Comparison of ENCODE assay signal across 10 mouse cellular contexts in genomic region chr17:48700591-48700990, GRCm38 (mm10).
DNase-seq lines count a peak whose midpoint lies in the region; ATAC-seq and TF ChIP-seq lines count a peak whose summit lies in the region.
"Had no signal": no experiment of that assay in that cellular context is flagged by ENCODE, and none has a peak within 500 bp of the region (broad histone marks: within the 10 kb centered on the region; RNA-seq: fewer than 3 reads in every experiment).

No protein-coding gene starts in this region.

- peak; percentile 18 for DNase-seq in neural tube, embryonic 10.5 days (ENCODE audit: extremely low spot score, low spot score)
- peak; percentile 45 for DNase-seq in embryo, embryonic 10.5 days (ENCODE audit: low spot score)
- peak; percentile 22 for DNase-seq in retina, postnatal 1 day
- no peak for DNase-seq in cerebellum, adult 11 months
- DNase-seq: layer of hippocampus, adult 9-11 months had no signal

- no peaks in the 10 kb centered on the region for H3K4me1 ChIP-seq in intestine, postnatal 0 days (replicated peaks; ENCODE audit: control insufficient read depth, insufficient read depth, low read length)
- no peaks in the 10 kb centered on the region for H3K4me1 ChIP-seq in intestine, embryonic 15.5 days (replicated peaks)
- no peaks in the 10 kb centered on the region for H3K4me1 ChIP-seq in neural tube, embryonic 15.5 days
- H3K4me1 ChIP-seq: lung, embryonic 15.5 days had no signal

- H3K27me3 ChIP-seq in intestine, postnatal 0 days (replicated peaks; ENCODE audit: control insufficient read depth, insufficient read depth, low read length): no peaks in the 10 kb centered on the region
- H3K27me3 ChIP-seq in intestine, embryonic 15.5 days (replicated peaks): no peaks in the 10 kb centered on the region
- no peaks in the 10 kb centered on the region for H3K27me3 ChIP-seq in neural tube, embryonic 15.5 days (replicated peaks)
- H3K27me3 ChIP-seq: lung, embryonic 15.5 days had no signal

- H3K36me3 ChIP-seq in intestine, postnatal 0 days (ENCODE audit: control insufficient read depth, insufficient read depth): no peaks in the 10 kb centered on the region
- H3K36me3 ChIP-seq in intestine, embryonic 15.5 days: no peaks in the 10 kb centered on the region
- no peaks in the 10 kb centered on the region for H3K36me3 ChIP-seq in neural tube, embryonic 15.5 days
- H3K36me3 ChIP-seq: lung, embryonic 15.5 days had no signal

- no peaks in the 10 kb centered on the region for H3K9me3 ChIP-seq in intestine, postnatal 0 days (ENCODE audit: control insufficient read depth)
- no peaks in the 10 kb centered on the region for H3K9me3 ChIP-seq in intestine, embryonic 15.5 days
- H3K9me3 ChIP-seq in neural tube, embryonic 15.5 days (replicated peaks): peaks cover 4% of the 10 kb centered on the region; the same call in 1 of the 2 replicates
- H3K9me3 ChIP-seq: lung, embryonic 15.5 days had no signal

- no peak overlapping the region for H3K27ac ChIP-seq in intestine, postnatal 0 days (ENCODE audit: low read depth, low read length)
- no peak overlapping the region for H3K27ac ChIP-seq in intestine, embryonic 15.5 days
- H3K27ac ChIP-seq in neural tube, embryonic 15.5 days (replicated peaks): no peak overlapping the region
- H3K27ac ChIP-seq: lung, embryonic 15.5 days had no signal

- no peak overlapping the region for H3K9ac ChIP-seq in intestine, postnatal 0 days (ENCODE audit: low read depth, low read length)
- H3K9ac ChIP-seq in intestine, embryonic 15.5 days: no peak overlapping the region
- H3K9ac ChIP-seq in neural tube, embryonic 15.5 days (replicated peaks): no peak overlapping the region
- H3K9ac ChIP-seq: lung, embryonic 15.5 days had no signal

- WGBS in intestine, postnatal 0 days: 24% methylated on average over 10 of the region's 10 CpGs
- WGBS in intestine, embryonic 15.5 days: 30% methylated on average over 10 of the region's 10 CpGs
- WGBS in neural tube, embryonic 15.5 days: 24% methylated on average over 10 of the region's 10 CpGs

- TF ChIP-seq CTCF in intestine, postnatal 0 days (IDR thresholded peaks at IDR 0.05; ENCODE audit: low read depth): peak; percentile 66

- H3K4me3 ChIP-seq in intestine, postnatal 0 days (ENCODE audit: low read depth, low read length): no peak overlapping the region
- H3K4me3 ChIP-seq in intestine, embryonic 15.5 days (replicated peaks): no peak overlapping the region
- H3K4me3 ChIP-seq in neural tube, embryonic 15.5 days (replicated peaks): no peak overlapping the region
- H3K4me3 ChIP-seq: lung, embryonic 15.5 days had no signal

- no peak for ATAC-seq in intestine, postnatal 0 days
- no peak for ATAC-seq in intestine, embryonic 15.5 days
- ATAC-seq in neural tube, embryonic 15.5 days (ENCODE audit: low FRiP score): no peak
- no peak for ATAC-seq in megakaryocyte, adult 5-6 weeks (ENCODE audit: poor library complexity, severe bottlenecking)

- H3K4me2 ChIP-seq in intestine, postnatal 0 days (replicated peaks; ENCODE audit: low read depth): no peak overlapping the region
- H3K4me2 ChIP-seq in intestine, embryonic 15.5 days (replicated peaks): no peak overlapping the region
- no peak overlapping the region for H3K4me2 ChIP-seq in neural tube, embryonic 15.5 days
- H3K4me2 ChIP-seq: lung, embryonic 15.5 days had no signal
